Mouse (Mus musculus) left cerebral cortex, adult 6 months (tissue): ENCODE data around the gene Rasl2-9. TPM values are rescaled to one million over a fixed set of nuclear protein-coding genes. Genes with fewer than 3 reads are reported as not detected.

Source experiments
- long read RNA-seq, 2 experiments: library from polyadenylated mRNA; unstranded; transcript quantifications; one replicate each; pipeline ENCODE4 v2.0.0; 2019 to 2020
- polyA plus RNA-seq: library from polyadenylated mRNA; unstranded; fragments of <200 nt; fragmentation: Nextera tagmentation; gene quantifications from 2 replicates; pipeline ENCODE4 v1.2.3, GENCODE M21; 2021

Rasl2-9 gene
- polyA plus RNA-seq = 0.59 and 0.75 TPM in 2 replicates
- long read RNA-seq, experiment 1 = 0 reads
- long read RNA-seq, experiment 2 = 0 reads

DNA sequence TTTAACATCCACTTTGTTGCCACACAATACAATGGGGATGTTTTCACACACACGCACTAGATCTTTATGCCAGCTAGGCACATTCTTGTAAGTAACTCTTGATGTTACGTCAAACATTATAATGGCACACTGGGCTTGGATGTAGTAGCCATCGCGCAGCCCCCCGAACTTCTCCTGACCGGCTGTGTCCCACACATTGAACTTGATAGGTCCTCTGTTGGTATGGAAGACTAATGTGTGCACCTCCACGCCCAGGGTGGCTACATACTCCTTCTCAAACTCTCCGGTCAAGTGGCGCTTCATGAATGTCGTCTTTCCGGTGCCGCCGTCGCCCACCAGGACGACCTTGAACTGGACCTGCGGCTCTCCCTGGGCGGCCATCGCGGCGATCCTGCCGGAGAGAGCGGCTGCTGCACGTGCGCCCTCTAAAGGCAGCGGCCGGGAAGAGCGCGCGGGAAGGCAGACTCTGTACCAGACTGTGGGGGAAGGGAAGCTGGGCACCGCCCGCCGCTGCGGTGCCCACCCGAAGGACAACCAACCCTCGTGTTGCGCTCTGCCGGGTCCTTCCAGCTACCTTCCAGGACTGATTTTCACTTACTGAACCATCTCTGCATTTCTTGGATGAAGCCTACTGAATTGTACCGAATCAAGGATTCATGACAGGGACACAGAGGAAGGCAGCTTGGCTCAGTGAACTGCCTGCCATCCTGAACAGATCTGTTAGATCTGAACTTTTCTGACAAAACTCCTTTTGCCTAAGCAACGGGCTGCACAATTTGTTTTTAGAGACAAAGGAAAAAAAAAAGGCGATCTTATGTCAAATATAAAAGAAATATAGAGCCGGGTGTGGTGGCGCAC is at the start of gene Rasl2-9:
Rasl2-9 (minus strand) TSS at position 402 of the 858 bp plus-strand sequence.

DNA sequence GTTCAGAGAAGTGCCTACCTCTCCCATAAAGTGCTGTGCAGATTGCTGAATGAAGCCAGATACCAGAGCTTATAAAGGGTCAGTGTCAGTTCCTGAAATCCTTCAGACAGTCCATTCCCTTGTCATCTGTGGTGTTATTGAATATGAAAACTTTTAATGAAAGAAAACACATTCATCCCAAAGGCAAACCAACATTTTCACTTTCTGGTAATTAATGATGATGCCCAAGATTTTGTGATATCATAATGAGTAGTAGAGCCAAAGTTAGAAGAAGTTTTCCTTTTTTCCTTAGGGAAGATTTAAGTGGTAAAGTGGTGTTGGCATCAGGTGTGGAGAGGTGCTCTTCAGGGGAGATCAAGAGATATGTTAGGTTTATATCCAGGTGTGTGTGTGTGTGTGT is 23.8 kb upstream of the Rasl2-9 start, which contains the start of gene Vmn1r55:
Vmn1r55 (minus strand) TSS at position 101 of the 400 bp plus-strand sequence.

DNA sequence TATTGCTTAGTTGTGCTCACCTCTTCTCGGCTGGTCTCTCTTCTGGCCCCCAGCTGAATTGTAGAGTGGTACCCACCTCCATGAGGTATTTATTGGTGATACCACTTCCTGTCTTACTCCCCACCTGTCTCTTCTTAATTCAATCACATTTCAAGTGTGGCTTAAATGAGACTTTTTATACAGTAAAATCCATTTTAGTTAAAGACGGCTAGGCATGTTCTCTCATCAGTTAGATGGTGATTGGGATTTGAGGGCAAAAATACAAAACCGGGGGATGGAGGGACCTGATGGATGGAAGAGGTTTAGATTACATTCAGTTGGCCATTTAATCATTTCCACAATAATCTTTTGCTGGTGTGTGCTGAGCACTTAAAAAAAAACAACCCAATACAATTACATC is 8.9 kb downstream of the Rasl2-9 start, which contains the start of gene Rfpl4:
Rfpl4 (minus strand) TSS at position 101 of the 400 bp plus-strand sequence.

DNA sequence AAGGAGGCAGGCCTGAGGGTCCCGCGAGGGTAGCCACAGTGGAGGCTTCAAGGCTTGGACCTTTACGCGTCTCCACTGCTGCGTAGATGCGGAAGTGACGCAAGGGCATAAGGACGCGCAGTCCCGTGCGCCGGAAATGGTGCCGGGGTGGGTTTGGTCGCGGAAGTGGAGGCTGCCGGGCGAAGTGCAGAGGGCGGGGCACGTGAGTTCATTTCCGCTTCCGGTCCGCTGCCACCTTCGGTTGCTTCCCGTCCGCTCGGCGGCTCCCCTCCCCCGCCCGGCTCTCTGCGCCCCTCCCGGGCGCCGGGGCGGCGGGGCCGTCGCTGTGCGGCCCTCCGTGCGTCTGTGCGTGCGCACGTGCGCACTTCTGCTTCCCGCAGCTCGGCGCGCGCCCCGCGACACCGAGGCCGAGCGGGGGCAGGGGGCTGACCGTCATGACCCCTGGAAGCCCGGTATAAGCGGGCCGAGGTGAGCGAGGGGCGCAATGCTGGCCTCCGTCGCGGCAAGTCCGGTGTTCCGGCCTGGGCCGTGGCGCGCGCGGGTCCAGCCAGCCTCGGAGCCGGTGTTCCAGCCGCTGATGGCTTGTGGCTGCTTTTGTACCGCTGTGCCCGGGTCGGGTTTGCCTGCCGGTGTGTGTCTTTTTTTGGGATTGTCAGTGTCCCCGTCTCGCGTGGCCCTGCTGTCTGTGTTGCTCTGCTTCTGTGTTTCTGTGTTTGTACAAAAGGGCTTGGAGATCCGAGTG is 45.6 kb downstream of the Rasl2-9 start, which contains the start of gene Epn1:
Epn1 (plus strand) TSS at position 226 of the 742 bp plus-strand sequence.

Other genes with a start within 250 kb of the Rasl2-9 start
- gene Isoc2a, start 248.8 kb downstream of the Rasl2-9 start, polyA plus RNA-seq = 0.45 and 1.3 TPM in 2 replicates
- gene Gm36210, start 219.4 kb downstream of the Rasl2-9 start, polyA plus RNA-seq = 0.11 and 0.16 TPM in 2 replicates
- 0.69 and 2.7 TPM in 2 replicates for gene Zfp628, start 210.7 kb downstream of the Rasl2-9 start, polyA plus RNA-seq
- 115 and 129 TPM in 2 replicates for gene Nat14, start 203.9 kb downstream of the Rasl2-9 start, polyA plus RNA-seq
- 0.10 and 0.19 TPM in 2 replicates for gene Ssc5d, start 200.2 kb downstream of the Rasl2-9 start, polyA plus RNA-seq
- gene Sbk2, start 161.5 kb downstream of the Rasl2-9 start, polyA plus RNA-seq = 0.28 and 0.50 TPM in 2 replicates
- gene Sbk3, start 154.8 kb downstream of the Rasl2-9 start, polyA plus RNA-seq = 0.23 TPM in 2 replicates
- gene Zfp579, start 129.8 kb downstream of the Rasl2-9 start, polyA plus RNA-seq = 5.1 and 11.4 TPM in 2 replicates
- gene Zfp524, start 111.5 kb downstream of the Rasl2-9 start, polyA plus RNA-seq = 10.9 and 14.7 TPM in 2 replicates
- gene Fiz1, start 111.3 kb downstream of the Rasl2-9 start, polyA plus RNA-seq = 12.1 and 13.9 TPM in 2 replicates
- not detected in 2 replicates for gene Gm44973, start 110.5 kb downstream of the Rasl2-9 start, polyA plus RNA-seq
- 1.1 and 4.4 TPM in 2 replicates for gene Zfp865, start 105.6 kb downstream of the Rasl2-9 start, polyA plus RNA-seq
- 55.0 and 60.1 TPM in 2 replicates for gene Ccdc106, start 105.4 kb downstream of the Rasl2-9 start, polyA plus RNA-seq
- not detected in 2 replicates for gene 4632433K11Rik, start 91.8 kb downstream of the Rasl2-9 start, polyA plus RNA-seq
- 3.0 and 3.3 TPM in 2 replicates for gene Zfp784, start 87.5 kb downstream of the Rasl2-9 start, polyA plus RNA-seq
- 4.9 and 24.0 TPM in 2 replicates for gene Zfp580, start 74.4 kb downstream of the Rasl2-9 start, polyA plus RNA-seq
- gene U2af2, start 63.8 kb downstream of the Rasl2-9 start, polyA plus RNA-seq = 5.8 and 18.1 TPM in 2 replicates
- gene Epn1, start 45.7 kb downstream of the Rasl2-9 start, polyA plus RNA-seq = 52.2 and 182 TPM in 2 replicates
- not detected in 2 replicates for gene Rfpl4, start 9.0 kb downstream of the Rasl2-9 start, polyA plus RNA-seq
- 0.01 TPM in 1 of 2 replicates, not detected in the other for gene Vmn1r55, start 23.7 kb upstream of the Rasl2-9 start, polyA plus RNA-seq
- gene Vmn1r56, start 70.8 kb upstream of the Rasl2-9 start, polyA plus RNA-seq = not detected in 2 replicates
- gene Vmn1r57, start 92.5 kb upstream of the Rasl2-9 start, polyA plus RNA-seq = not detected in 2 replicates
- not detected in 2 replicates for gene Gm5065, start 224.6 kb upstream of the Rasl2-9 start, polyA plus RNA-seq
- gene Nlrp2, start 225.1 kb upstream of the Rasl2-9 start, polyA plus RNA-seq = not detected in 2 replicates